Mouse (Mus musculus) myocyte (in vitro differentiated cells): ENCODE data around the gene Ugt1a10.

Source experiments
- MAX ChIP-seq: IDR thresholded peaks from one replicate; pipeline ENCODE4 v1.6.1; 2011; ENCODE audit warnings: low read depth, mild to moderate bottlenecking, control low read depth
- POLR2A ChIP-seq: IDR thresholded peaks from one replicate; pipeline ENCODE4 v1.6.1; 2011; ENCODE audit warnings: low read depth, mild to moderate bottlenecking, control low read depth, moderate library complexity; ENCODE audit not compliant: insufficient read length
- POLR2AphosphoS2 ChIP-seq: IDR thresholded peaks from one replicate; pipeline ENCODE4 v1.6.1; 2011; ENCODE audit warnings: low read depth, control low read depth; ENCODE audit not compliant: insufficient read length

DNA sequence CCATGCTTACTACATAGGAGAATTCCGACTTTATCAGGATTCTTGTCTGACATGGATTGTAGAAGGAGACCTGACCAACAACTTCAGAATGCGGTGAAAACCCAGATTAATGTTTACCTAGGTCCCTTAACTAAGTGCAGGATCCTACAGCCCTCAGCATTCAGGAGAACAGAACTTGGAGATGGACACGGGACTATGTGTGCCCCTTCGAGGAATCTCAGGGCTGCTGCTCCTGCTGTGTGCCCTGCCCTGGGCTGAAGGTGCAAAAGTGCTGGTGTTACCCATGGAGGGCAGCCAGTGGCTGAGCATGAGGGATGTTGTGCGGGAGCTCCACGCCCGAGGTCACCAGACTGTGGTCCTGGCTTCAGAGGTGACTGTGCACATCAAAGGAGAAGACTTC, 145.3 kb downstream of the Ugt1a10 start, which contains the start of gene Ugt1a2:
- TF ChIP-seq POLR2AphosphoS2 (no peak), POLR2A (no peak), MAX (no peak)
